ENCODE assay signal across 29 mouse cellular contexts in the genomic region with DNA sequence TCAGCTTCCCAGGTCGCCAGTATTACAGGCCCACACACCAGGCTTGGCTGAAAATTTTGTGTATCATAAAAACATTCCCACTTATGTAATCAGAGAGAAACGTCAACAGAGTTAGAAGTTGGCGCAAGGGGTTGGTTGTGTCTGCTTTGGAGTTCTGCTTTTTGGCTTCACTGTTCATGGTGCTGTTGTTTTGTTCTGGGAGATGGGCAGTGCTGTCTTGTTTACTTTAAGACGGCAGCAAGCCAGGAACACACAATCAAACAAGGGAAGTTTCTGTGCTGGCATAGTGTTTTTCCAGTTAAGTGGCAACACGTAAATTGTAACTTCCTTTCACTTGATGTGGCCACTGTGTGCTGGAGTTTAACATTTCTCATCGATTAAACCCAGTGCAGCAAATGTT. TPM values are rescaled to one million over a fixed set of nuclear protein-coding genes. Genes with fewer than 3 reads are reported as not detected.
DNase-seq lines count a peak whose midpoint lies in the region; ATAC-seq lines count a peak whose summit lies in the region.
"Had no signal": no experiment of that assay in that cellular context is flagged by ENCODE, and none has a peak within 500 bp of the region (broad histone marks: within the 10 kb centered on the region; RNA-seq: fewer than 3 reads in every experiment).

No protein-coding gene starts in this region.

- H3K4me1 ChIP-seq in lung, embryonic 15.5 days: peaks cover 14% of the 10 kb centered on the region; the same call in 1 of the 2 replicates
- H3K4me1 ChIP-seq: embryonic facial prominence, embryonic 13.5 days; forebrain, embryonic 10.5 days; forebrain, embryonic 15.5 days; hindbrain, embryonic 12.5 days; limb, embryonic 12.5 days; liver, embryonic 13.5 days; midbrain, embryonic 15.5 days; neural tube, embryonic 15.5 days had no signal

- WGBS in lung, embryonic 15.5 days: 34% methylated on average over 6 of the region's 6 CpGs

- H3K9me3 ChIP-seq in lung, embryonic 15.5 days: no peaks in the 10 kb centered on the region
- H3K9me3 ChIP-seq: embryonic facial prominence, embryonic 13.5 days; forebrain, embryonic 10.5 days; forebrain, embryonic 15.5 days; G1E; hindbrain, embryonic 12.5 days; limb, embryonic 12.5 days; liver, embryonic 13.5 days; midbrain, embryonic 15.5 days; neural tube, embryonic 15.5 days had no signal

- H3K27me3 ChIP-seq in lung, embryonic 15.5 days: no peaks in the 10 kb centered on the region
- H3K27me3 ChIP-seq: embryonic facial prominence, embryonic 13.5 days; forebrain, embryonic 15.5 days; hindbrain, embryonic 12.5 days; limb, embryonic 12.5 days; liver, embryonic 13.5 days; midbrain, embryonic 15.5 days; neural tube, embryonic 15.5 days had no signal

- H3K36me3 ChIP-seq in lung, embryonic 15.5 days: no peaks in the 10 kb centered on the region
- H3K36me3 ChIP-seq: embryonic facial prominence, embryonic 13.5 days; forebrain, embryonic 10.5 days; forebrain, embryonic 15.5 days; G1E; hindbrain, embryonic 12.5 days; limb, embryonic 12.5 days; liver, embryonic 13.5 days; midbrain, embryonic 15.5 days; neural tube, embryonic 15.5 days had no signal

- no peak overlapping the region for H3K4me3 ChIP-seq in lung, embryonic 15.5 days
- H3K4me3 ChIP-seq: embryonic facial prominence, embryonic 13.5 days; forebrain, embryonic 10.5 days; forebrain, embryonic 15.5 days; hindbrain, embryonic 12.5 days; limb, embryonic 12.5 days; liver, embryonic 13.5 days; midbrain, embryonic 15.5 days; neural tube, embryonic 15.5 days had no signal

- ATAC-seq in lung, embryonic 15.5 days (ENCODE audit: borderline replicate concordance, extremely low read depth, low FRiP score, low TSS enrichment): peak; percentile 56; the same call in 1 of the 2 replicates
- ATAC-seq: forebrain, embryonic 15.5 days; hindbrain, postnatal 0 days; intestine, embryonic 16.5 days; midbrain, embryonic 15.5 days had no signal

- peak overlapping the region; percentile 64; the same call in 1 of the 2 replicates for H3K27ac ChIP-seq in lung, embryonic 15.5 days
- H3K27ac ChIP-seq: embryonic facial prominence, embryonic 13.5 days; forebrain, embryonic 10.5 days; forebrain, embryonic 15.5 days; hindbrain, embryonic 12.5 days; hindbrain, postnatal 0 days; limb, embryonic 12.5 days; liver, embryonic 13.5 days; midbrain, embryonic 15.5 days; neural tube, embryonic 15.5 days had no signal

- no peak overlapping the region for H3K4me2 ChIP-seq in lung, embryonic 15.5 days
- H3K4me2 ChIP-seq: embryonic facial prominence, embryonic 13.5 days; forebrain, embryonic 15.5 days; heart, embryonic 11.5 days; hindbrain, embryonic 12.5 days; limb, embryonic 12.5 days; liver, embryonic 13.5 days; midbrain, embryonic 15.5 days; neural tube, embryonic 15.5 days had no signal

- no peak overlapping the region for H3K9ac ChIP-seq in lung, embryonic 15.5 days
- H3K9ac ChIP-seq: embryonic facial prominence, embryonic 13.5 days; forebrain, embryonic 15.5 days; hindbrain, embryonic 12.5 days; limb, embryonic 12.5 days; liver, embryonic 13.5 days; midbrain, embryonic 15.5 days; neural tube, embryonic 15.5 days had no signal

- DNase-seq in heart, adult 11 months: peak; percentile 81
- DNase-seq in heart, adult 9 months (ENCODE audit: low spot score in 2 of 2): no peak
- peak; percentile 37 for DNase-seq in adipocyte (ENCODE audit: low spot score)
- DNase-seq in lung, postnatal 25 days (ENCODE audit: low spot score): peak; percentile 87
- no peak for DNase-seq in c-Kit-positive CD71-positive TER-119-positive erythroid progenitor cells, embryonic 14.5 days (ENCODE audit: low spot score)
- DNase-seq in urinary bladder, postnatal 25 days (ENCODE audit: low spot score): no peak
- no peak for DNase-seq in testis, postnatal 10 days (ENCODE audit: low spot score)
- DNase-seq: adrenal gland, postnatal 10 days; cerebellum, adult 11-12 months; cerebellum, postnatal 10 days; gastrocnemius, postnatal 10 days; heart, postnatal 36 days; kidney, adult 8-10 months; kidney, postnatal 10 days; layer of hippocampus, adult 9-11 months; liver, embryonic 13.5 days; right cerebral cortex, adult 18-20 months had no signal

RNA-seq across cellular contexts. Expression of gene Lepr, which starts 22.7 kb away (rescaled TPM):
- polyA plus RNA-seq in lung, embryonic 15.5 days (2015; fragmentation: Nextera tagmentation; extraction: Ambion mirVana): 7.8 and 7.9 TPM in 2 replicates
- polyA plus RNA-seq: G1E had no signal

RNA-seq across cellular contexts. Expression of gene Leprot, which starts 47.0 kb away (rescaled TPM):
- 93.6 and 96.1 TPM in 2 replicates for polyA plus RNA-seq in lung, embryonic 15.5 days (2015; fragmentation: Nextera tagmentation; extraction: Ambion mirVana)

Comparison
In these comparisons a context has a peak if more than half of its experiments do, and no peak if none do; other contexts are left out.
1. DNase-seq: peak in heart, adult 11 months (single experiment), adipocyte (single experiment) and lung, postnatal 25 days (single experiment); none in heart, adult 9 months (0 of 2), c-Kit-positive CD71-positive TER-119-positive erythroid progenitor cells, embryonic 14.5 days (single experiment), urinary bladder, postnatal 25 days (single experiment) and testis, postnatal 10 days (single experiment).